Mouse (Mus musculus) lung, postnatal 14 days (tissue): ENCODE data around the gene Sdf2l1.
A peak's percentile ranks its signal among the peaks of the same experiment; 100 is the strongest.
"Not testable (repeated sequence)": the region's sequence is repeated elsewhere in the genome, so short reads cannot be mapped to it uniquely, and the experiment has no call there.

ENCODE experiments used
- DNase-seq: peaks from one replicate; pipeline ENCODE4 v3.0.0; 2021

Gene Sdf2l1

DNA sequence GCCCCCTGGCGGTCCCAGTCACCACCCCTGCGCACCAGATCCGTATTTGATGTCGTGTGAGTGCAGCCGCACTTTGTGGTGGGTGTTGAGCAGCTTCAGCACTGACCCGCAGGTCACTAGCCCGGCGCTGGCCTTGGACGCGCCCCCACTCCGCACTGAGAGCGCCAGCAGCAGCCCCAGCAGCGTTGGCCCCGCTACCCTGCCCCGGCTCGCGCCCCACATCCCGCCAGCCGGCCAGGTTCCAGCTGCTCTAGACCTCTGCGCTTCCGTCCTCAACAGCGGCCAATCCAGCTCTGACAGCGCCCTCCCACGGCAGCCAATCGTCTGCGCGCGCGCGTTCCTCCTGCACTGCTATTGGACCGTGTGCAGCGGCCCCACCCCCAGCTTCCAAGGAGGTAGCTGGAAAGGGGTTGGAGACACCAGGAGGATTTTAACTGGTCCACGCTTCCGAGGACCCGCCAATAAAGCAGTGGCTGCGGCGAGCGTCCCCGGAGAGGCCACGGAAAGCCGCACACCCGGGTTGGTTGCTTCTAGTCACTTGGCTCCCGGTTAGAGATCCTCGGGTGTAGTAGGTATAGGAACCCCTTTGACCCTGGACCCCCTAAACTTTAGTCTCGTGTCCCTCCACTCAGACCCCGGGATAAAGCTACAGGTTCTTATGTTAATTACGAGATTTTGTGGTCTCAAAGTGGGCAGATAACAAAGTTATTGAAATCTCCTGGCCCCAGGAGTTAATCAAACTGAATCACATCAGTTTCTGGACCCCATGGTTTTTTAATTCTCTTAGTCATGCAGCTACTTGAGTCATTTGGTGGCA, at the start of gene Sdf2l1:
Sdf2l1 (minus strand) TSS at position 295 of the 817 bp plus-strand sequence.
- peak; percentile 98 for DNase-seq

DNA sequence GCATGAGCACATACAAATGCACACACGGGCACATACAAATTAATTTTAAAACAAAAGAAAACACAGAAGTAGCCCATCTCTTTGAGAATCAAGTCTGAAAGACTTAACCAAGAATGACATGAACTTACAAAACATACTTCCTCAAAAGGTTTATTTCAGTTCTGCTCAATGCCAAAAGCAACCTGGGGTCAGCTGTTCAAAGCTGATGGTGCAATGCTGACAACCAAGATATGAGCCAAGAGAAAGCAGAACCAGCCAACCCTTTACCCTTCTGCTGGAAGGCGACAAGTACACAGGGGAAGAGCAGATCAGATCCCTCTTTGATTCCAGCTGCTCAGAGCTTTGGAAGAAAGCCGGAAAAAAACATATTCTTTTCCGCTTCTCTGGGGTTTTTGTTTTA, 49.2 kb upstream of the Sdf2l1 start:
- peak; percentile 34 for DNase-seq

DNA sequence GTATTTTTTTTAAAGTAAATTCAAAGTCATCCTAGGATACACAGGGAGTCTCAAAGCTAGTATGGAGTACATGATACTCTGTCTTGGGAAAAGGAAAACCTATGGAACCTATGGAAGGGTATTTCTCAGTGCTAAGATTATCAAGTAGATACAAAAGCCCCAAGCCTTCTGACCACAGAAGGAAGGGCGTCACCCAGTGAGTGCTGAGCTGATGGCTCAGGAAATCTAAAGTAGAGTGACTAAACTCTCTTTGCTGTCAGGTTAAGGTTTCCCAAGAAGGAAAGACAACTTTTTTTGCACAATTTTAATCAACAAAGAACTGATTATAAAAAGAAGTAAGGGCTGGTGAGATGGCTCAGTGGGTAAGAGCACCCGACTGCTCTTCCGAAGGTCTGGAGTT, 47.5 kb upstream of the Sdf2l1 start:
- DNase-seq: no peak

DNA sequence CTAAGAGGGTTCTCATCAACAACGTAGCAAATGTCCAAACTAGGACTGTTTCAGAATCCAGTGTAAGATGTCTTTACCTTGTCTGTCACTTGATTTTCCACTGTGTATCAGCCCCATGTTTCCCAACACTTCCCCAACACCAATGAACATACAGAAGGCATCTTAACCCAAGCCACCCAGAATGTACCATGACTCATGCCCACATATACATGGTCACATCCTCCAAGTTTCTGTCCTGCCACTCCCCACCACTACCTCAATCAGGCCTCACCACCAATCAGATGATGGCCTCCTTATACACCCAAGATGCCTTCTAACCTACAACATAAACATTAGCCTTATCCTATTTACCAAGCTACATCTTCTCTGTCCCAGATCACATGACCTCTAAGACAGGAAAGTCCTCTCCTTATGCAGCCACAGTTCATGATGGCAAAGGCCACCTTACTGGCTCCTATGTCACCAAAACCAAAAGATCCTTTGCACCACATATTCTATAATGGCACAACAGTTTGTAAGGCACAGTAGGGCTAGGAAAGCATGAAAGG, 45.5 kb upstream of the Sdf2l1 start:
- DNase-seq: no peak

DNA sequence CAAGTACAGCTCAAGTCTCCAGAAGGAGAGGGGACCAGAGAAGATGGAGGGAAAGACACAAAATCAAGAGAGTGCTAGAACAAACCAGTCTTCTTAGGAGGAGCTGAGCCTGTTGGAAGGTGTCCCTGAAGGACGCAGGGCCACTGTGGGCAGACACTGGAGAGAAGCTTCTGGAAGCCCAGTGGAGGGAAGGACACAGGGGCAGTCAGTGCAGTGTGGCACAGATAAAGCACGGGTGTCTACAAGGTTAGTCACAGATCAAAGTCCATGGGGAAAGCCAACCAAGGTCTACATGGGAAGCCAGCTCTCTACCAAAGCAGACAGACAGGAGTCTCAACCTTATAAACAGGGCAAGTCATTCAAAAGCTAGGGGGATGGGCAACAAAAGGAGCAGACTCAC, 43.6 kb upstream of the Sdf2l1 start:
- no peak for DNase-seq

DNA sequence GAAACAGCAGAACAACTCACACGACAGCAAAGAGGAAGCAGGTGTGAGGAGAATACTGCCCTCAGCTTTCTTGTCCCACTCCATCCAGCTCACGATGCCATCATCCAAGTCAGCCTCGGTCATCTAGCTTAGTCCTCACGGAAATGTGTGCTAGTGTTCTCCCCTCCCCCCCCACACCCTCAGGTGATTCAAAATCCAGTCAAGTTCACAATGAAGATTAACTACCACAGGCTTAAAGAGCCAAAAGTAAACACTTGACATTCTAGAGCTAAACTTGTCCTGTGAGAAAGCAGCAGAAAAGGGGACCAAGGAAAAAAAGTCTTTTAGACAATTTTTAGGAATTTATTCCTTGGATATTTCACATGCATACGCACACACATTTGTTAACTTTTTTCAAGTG, 35.9 kb upstream of the Sdf2l1 start:
- DNase-seq: peak; percentile 10

DNA sequence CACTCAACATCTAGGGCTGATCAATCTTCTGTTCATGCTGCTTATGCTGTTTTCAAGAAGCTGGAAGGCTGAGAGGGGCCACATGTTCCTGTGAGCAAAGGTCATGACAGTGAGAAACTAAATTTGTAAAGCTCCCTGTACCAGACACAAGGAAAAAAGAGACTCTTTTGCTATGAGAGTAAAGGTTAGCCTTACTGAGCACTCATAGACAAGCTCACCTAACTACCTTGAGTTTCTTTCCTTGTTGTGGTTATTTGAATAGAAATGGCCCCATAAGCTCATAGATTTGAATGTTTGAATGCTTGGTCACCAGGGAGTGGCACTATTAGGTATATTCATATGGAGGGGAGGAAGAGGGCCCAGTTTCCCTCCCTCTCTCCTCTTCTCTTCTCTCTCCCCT, 35.0 kb upstream of the Sdf2l1 start:
- no peak for DNase-seq

DNA sequence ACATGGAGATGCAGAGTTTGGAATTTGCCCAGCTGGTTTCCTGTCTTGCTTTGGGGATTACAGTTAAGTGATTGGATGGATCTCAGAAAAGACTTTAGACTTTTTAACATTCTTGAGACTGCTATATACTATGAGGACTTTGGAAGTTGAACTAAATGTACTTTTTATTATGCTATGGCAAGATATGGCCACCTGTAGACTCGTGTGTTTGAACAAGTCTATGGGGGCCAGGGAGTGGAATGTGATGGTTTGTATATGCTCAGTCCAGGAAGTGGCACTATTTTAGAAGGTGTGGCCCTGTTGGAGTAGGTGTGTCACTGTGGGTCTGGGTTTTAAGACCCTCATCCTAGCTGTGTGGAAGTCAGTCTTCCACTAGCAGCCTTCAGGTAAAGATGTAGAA, 33.3 kb upstream of the Sdf2l1 start:
- not testable (repeated sequence) for DNase-seq

DNA sequence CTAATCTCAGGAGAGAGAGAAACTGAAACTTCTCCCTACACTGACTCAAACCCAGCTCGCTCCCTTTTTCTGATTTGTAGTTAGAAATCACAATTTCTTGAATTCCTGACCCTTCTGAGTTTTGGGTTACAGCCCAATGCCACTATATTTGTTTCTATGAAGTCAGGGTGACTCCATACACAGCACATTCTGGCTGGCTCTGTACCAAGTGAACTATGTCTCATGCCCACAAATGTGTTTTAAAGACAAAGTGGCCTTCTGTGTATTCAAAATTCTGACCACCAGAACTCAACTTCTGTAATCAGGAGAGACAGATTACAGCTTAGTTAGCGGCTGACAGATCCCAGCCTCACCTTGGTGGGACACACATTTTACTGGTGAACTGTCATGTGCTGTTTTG, 22.2 kb upstream of the Sdf2l1 start:
- no peak for DNase-seq

DNA sequence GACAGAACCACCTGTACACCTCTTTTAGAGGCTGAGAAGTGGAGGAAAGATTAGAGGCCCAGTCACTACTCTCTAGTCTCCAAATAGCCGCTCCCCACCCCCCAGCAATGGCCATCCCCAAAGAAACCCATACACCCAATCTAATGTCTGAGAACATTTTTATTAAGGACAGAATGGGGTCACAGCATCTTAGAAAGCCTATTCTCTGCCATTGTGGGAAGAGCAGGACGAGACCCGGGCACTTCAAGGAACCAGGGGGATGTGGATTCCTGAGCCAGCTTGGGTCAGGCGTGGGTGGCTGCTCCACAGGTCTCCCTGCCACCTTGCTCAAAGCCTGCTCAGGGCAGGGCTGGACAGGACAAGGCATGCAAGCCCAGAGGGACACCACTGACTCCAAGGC, 19.7 kb upstream of the Sdf2l1 start:
- DNase-seq: no peak

DNA sequence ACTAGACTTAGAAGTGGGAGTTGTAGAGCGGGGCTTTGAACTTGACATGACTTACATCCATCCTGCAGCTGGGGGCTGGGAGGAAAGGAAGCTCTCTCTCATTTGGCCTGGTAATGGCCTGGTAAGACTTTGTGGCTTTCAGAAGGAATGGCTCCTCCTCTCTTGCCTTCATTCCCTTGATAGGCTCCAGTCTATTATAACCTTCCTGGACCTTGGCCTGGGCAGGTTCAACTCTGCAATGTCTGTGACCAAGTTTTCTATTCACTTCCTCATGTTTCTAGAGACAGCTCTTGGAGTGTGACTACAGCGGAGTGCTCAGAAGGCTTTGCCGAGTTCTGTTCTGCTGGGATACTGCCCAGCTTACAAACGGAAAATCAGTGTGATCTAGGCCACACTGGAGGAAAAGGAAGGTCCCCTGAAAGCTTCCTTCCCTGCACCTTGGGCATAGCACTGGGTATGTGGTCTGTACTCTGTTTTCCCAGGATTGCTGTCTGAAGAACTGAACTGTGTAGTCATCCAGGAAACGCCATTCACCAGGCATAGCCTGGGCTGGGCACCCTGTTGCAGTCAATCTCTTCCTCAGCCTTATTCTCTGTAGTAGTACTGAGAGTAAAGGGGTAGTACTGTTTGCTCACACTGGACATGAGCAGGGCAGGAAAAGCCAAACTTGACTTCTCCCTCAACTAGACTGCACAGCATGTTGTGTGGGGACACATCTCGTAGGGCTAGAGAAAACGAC, 18.5 kb upstream of the Sdf2l1 start:
- no peak for DNase-seq

DNA sequence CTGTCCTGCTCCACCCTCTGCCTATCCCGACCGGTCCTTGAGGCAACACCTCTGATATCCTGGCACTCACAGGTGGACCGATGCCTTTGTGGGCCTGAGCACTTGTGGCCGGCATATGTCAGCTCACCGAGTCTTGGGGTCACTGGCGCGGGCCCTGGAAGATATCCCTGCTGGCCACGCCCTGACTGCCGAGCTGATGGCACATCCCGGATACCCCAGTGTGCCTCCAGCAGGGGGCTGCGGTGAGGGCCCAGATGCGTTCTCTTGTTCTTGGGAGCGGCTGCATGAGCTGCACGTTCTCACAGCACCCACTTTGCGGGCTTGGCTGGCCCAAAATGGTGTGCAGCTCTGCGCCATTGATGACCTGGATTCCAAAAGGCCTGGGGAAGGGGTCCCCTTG, 15.9 kb upstream of the Sdf2l1 start:
- DNase-seq: no peak

DNA sequence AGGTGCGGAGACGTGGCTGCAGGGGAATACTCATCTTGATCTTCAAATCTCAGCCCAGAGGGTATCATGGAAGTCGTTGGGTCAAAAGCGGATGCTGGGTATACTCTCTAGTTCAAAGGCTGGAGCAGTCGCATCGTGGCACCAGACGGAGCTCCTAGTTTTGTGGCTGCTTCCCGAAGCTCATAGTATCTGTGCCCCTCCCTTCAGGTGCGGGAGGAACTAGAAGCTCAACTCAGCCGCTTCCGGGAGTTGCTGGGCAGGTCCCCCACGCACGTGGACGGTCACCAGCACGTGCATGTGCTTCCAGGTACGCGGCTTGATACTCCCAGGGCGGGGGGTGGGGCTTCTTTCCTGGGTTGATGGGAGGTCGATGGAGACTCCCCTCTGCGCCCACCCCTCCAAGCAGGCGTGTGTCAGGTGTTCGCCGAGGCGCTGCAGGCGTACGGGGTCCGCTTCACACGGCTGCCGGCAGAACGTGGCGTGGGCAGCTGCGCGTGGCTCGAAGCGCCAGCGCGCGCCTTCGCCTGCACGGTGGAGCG, 15.3 kb upstream of the Sdf2l1 start:
- no peak for DNase-seq

DNA sequence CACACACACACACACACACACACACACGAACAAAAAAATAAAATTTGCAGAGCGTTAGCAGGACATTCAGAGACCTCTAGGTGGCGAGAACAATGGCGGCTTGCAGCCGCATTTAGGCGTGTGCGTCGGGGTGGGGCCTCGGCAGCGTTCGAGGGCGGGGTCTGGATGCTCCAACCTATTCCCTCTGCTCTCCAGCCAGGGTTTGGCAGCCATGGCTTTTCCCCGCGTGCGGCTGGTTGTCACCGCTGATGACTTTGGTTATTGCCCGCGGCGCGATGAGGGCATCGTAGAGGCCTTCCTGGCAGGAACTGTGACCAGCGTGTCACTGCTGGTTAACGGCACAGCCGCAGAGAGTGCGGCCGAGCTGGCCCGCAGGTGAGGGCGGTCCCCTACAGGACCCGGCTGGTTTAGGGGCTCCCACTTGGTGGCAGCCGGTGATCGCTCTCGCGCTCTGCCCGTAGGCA, 14.6 kb upstream of the Sdf2l1 start, which contains the start of gene Ccdc116:
Ccdc116 (minus strand) TSS at position 458 of the 464 bp plus-strand sequence.
- DNase-seq: peak; percentile 73

DNA sequence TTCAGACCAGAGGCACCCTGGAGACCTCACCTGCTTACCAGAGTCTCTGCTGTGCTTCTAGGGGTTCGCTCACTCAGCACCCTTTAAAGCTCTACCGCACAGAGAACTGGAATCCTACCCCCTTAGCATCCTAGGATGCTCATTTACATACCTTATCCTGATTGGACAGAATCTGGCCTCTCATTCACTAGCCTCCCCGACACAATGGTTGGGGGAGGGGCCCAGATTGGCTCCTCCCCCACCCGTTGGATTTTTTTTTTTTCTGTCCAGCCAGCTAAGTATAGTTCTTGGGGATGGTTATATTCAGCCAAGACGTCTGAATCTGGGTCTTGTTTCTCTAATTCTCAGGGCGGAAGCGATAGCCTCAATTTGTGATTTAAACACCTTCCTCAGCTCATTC, 12.2 kb upstream of the Sdf2l1 start, which contains the start of gene Ydjc:
Ydjc (plus strand) TSS at position 283 of the 400 bp plus-strand sequence.
- no peak for DNase-seq

DNA sequence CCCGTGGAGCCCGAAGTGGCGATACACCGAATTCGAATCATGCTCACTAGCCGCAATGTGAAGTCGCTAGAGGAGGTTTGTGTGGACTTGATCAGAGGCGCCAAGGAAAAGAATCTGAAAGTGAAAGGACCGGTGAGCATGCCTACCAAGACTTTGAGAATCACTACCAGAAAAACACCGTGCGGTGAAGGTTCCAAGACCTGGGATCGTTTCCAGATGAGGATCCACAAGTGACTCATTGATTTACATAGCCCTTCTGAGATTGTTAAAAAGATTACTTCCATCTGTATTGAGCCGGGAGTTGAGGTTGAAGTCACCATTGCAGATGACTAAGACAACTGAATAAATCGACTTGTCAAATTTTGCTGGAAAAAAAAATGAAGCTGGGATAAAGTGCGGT, 5.2 kb upstream of the Sdf2l1 start:
- no peak for DNase-seq

DNA sequence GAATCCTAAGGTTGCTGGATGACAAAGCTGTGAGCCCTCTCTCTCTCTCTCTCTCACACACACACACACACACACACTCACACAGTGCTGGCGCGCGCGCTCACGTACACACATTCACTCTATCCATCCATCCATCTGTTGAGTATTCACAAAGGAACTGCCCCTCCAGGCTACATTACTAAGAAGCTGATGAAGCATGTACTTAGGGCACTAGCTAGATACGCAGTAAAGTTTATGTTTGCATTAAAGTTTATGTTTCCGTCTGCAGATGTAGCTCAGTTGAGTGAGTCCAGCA, 670 bp upstream of the Sdf2l1 start:
- DNase-seq: no peak

DNA sequence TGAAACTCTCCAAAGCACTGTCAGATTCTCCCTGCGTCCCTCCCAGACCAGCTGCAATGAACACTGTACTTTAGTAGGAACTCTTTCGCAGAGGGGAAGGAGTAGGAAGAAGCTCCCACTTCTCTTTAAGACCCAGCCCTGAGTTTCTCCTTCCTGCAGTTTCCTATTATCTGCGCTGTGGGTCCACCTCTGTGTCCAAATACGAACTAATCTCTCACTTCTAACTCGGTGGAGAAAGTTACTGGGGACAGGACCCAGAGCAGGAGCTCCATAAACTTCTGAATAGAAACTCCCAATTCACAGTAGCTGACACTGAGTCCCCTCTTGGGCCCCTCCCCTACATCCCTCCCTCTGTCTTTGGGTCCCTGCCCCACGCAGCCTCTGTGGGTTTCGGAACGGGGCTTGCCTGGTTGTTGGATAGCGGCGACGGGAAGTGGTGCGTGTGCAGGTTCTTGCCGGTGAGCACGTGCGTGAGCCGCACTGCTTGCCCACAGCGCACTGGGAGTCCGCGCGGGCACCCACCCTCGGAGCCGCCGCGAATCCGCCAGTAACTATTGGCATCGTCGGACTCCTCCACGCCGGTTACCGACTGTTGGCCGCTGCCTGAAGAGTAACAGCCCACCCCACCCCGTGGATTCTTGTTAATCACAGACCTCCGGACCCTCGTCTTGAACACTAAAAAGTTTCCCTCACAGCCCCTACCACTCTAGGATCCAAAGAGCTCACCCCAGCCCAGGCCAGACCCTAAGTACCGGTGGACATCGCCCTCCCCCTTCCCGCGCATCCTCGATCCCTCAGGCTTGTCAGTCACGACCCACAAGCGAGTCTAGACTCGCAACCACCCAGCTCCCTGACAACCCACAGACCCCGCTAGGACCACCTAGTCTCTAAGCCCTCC, 743 bp downstream of the Sdf2l1 start:
- no peak for DNase-seq

DNA sequence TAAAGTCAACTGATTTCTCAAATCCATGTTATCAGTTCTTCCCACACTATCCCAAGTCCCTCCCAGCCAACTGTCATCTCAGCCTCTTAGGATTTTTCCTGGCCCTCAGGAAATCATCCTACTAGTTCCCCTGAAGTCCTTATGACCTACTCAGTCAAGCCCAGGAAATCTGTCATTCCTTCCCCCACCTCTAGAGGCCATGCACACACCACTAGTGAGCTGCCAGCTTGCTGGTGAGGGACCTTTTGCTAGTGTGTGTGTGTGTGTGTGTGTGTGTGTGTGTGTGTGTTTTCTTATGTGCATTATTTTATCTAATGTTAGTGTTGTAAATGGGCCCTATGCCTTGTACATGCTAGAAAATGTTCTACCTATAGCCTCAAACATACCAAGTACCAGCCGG, 4.9 kb downstream of the Sdf2l1 start:
- DNase-seq: peak; percentile 61

DNA sequence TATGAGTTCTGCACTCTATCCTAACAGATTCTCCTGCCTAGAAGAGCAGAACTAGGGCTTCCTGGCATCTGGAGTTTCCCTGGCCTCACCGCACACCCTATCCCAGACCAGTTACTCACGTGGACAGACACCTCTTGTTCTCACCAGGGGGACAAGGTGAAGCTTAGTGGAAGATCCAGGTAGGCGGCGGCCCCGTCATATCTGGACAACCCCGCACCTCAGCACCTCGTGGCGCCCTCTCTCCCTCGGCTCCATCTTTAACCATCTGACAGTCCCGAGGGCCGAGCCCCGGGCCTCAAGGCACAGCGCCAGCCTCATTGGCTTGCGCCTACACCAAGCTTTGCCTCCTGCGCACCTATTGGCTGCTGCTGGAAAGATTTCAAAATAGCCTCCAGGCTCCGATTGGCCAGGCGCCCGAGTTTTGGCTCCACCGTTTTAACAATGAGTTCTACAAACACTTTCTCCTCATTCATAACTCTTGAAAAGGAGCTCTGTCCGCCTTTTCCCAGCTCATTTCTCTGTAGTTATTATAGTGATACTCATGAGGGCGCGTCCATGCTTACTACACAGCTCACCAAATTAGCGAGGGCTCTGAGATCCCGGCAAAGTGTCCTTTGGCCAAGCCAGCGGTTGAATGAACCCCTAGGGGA, 7.2 kb downstream of the Sdf2l1 start, which contains the start of gene 2610318N02Rik:
2610318N02Rik (minus strand) TSS at position 297 of the 650 bp plus-strand sequence.
- DNase-seq: peak; percentile 76

DNA sequence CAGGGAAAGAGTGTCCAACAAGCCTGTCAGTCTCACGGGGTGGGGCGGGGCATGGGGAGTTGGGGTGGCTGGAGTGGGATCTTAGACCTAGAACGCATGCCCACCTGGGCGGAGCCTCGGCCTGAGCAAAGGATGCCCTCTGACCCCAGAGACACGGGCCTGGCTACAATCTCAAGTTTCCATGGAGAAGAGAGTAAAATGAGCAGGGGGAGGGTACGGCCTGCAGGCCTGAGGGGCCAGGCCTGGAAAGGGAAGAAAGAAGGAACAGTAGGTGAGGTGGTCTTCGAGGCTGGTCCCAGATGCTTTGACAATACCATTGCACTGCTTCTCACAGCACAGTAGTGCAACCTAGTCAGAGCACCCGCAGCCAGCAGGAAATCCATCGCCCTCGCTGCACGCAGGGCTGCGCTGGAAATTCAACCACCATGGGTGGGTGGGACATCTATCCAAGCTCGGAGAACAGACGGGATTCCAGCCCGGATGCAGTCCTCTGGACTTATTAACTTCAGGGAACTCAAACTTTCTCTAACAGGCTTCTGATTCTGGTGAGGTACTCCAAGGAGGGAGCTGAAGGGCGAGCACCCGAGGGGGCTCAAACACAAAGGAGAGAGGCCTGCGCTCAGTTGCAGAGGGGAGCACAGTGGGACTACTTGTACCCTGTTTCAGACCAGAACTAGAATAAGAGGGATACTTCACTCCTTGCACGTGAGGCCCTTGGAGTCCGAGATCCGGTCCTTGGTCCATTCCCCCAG, 7.9 kb downstream of the Sdf2l1 start:
- no peak for DNase-seq
